In genomic region chr3:51832985-51833384, GRCm38 (mm10) we compare ENCODE assay signal across 12 mouse cellular contexts.
DNase-seq lines count a peak whose midpoint lies in the region; ATAC-seq lines count a peak whose summit lies in the region.
"Had no signal": no experiment of that assay in that cellular context is flagged by ENCODE, and none has a peak within 500 bp of the region (broad histone marks: within the 10 kb centered on the region; RNA-seq: fewer than 3 reads in every experiment).

No protein-coding gene starts in this region.

- no peaks in the 10 kb centered on the region for H3K27me3 ChIP-seq in forebrain, embryonic 11.5 days (ENCODE audit: control insufficient read depth, insufficient read depth, low read length)
- peaks cover 20% of the 10 kb centered on the region for H3K27me3 ChIP-seq in forebrain, embryonic 10.5 days (ENCODE audit: poor library complexity, severe bottlenecking)
- no peaks in the 10 kb centered on the region for H3K27me3 ChIP-seq in neural tube, embryonic 12.5 days (replicated peaks)
- H3K27me3 ChIP-seq in intestine, embryonic 16.5 days (replicated peaks; ENCODE audit: control insufficient read depth, insufficient read depth, low read length), result no peaks in the 10 kb centered on the region

- no peaks in the 10 kb centered on the region; the same call in 1 of the 2 replicates for H3K9me3 ChIP-seq in forebrain, embryonic 11.5 days (ENCODE audit: control insufficient read depth, low read length)
- H3K9me3 ChIP-seq in forebrain, embryonic 10.5 days, result peaks cover 8% of the 10 kb centered on the region; the same call in 1 of the 2 replicates
- no peaks in the 10 kb centered on the region for H3K9me3 ChIP-seq in neural tube, embryonic 12.5 days
- H3K9me3 ChIP-seq in intestine, embryonic 16.5 days (ENCODE audit: control insufficient read depth, low read length), result no peaks in the 10 kb centered on the region

- 0 out of 2 replicates have a peak, but pooled peaks cover 2% of the 10 kb centered on the region for H3K4me1 ChIP-seq in forebrain, embryonic 11.5 days (replicated peaks; ENCODE audit: control insufficient read depth, insufficient read depth, low read length)
- peaks cover 10% of the 10 kb centered on the region for H3K4me1 ChIP-seq in forebrain, embryonic 10.5 days
- H3K4me1 ChIP-seq in neural tube, embryonic 12.5 days, result peaks cover 11% of the 10 kb centered on the region
- H3K4me1 ChIP-seq in intestine, embryonic 16.5 days (ENCODE audit: control insufficient read depth, insufficient read depth, low read length), result peaks cover 9% of the 10 kb centered on the region; the same call in 1 of the 2 replicates

- WGBS in forebrain, embryonic 11.5 days, result 62% methylated on average over 15 of the region's 15 CpGs
- WGBS in forebrain, embryonic 10.5 days, result 80% methylated on average over 15 of the region's 15 CpGs
- WGBS in neural tube, embryonic 12.5 days, result 68% methylated on average over 15 of the region's 15 CpGs
- 30% methylated on average over 15 of the region's 15 CpGs for WGBS in intestine, embryonic 16.5 days

- no peak for DNase-seq in forebrain, embryonic 11.5 days (ENCODE audit: low spot score)
- no peak for DNase-seq in forebrain, embryonic 10.5 days (ENCODE audit: extremely low spot score, low spot score)
- DNase-seq in neural tube, embryonic 10.5 days (ENCODE audit: extremely low spot score, low spot score), result no peak
- no peak for DNase-seq in gastrocnemius, adult 18-20 months (ENCODE audit: low spot score)
- no peak for DNase-seq in frontal cortex, postnatal 10 days (ENCODE audit: low spot score in 2 of 2)
- DNase-seq in spleen, adult 18-20 months, result no peak
- DNase-seq: heart, adult 2 months; heart, postnatal 4 days had no signal

- no peak overlapping the region for H3K27ac ChIP-seq in forebrain, embryonic 11.5 days (ENCODE audit: low read depth, low read length)
- H3K27ac ChIP-seq in forebrain, embryonic 10.5 days, result no peak overlapping the region
- H3K27ac ChIP-seq in neural tube, embryonic 12.5 days, result peak overlapping the region; percentile 27; the same call in 1 of the 2 replicates
- H3K27ac ChIP-seq in intestine, embryonic 16.5 days (ENCODE audit: low read length), result 0 out of 2 replicates have a peak overlapping the region, but pooled peaks have one; percentile 43
- H3K27ac ChIP-seq: heart, adult 2 months; macrophage had no signal

- no peaks in the 10 kb centered on the region for H3K36me3 ChIP-seq in forebrain, embryonic 11.5 days (ENCODE audit: control insufficient read depth, insufficient read depth, low read length)
- H3K36me3 ChIP-seq in forebrain, embryonic 10.5 days (replicated peaks), result peaks cover 11% of the 10 kb centered on the region
- no peaks in the 10 kb centered on the region for H3K36me3 ChIP-seq in neural tube, embryonic 12.5 days
- H3K36me3 ChIP-seq in intestine, embryonic 16.5 days (ENCODE audit: control insufficient read depth, insufficient read depth, low read length), result no peaks in the 10 kb centered on the region

- H3K4me2 ChIP-seq in forebrain, embryonic 11.5 days (ENCODE audit: low read depth, low read length, severe bottlenecking), result no peak overlapping the region
- no peak overlapping the region for H3K4me2 ChIP-seq in neural tube, embryonic 12.5 days (replicated peaks)
- no peak overlapping the region for H3K4me2 ChIP-seq in intestine, embryonic 16.5 days (ENCODE audit: low read depth, low read length)

- no peak overlapping the region for H3K4me3 ChIP-seq in forebrain, embryonic 11.5 days (ENCODE audit: low read depth, low read length)
- H3K4me3 ChIP-seq in forebrain, embryonic 10.5 days, result no peak overlapping the region
- no peak overlapping the region for H3K4me3 ChIP-seq in neural tube, embryonic 12.5 days
- no peak overlapping the region for H3K4me3 ChIP-seq in intestine, embryonic 16.5 days (ENCODE audit: low read length)
- H3K4me3 ChIP-seq: erythroblast, embryonic 14.5 days; heart, adult 2 months had no signal

- 0 out of 2 replicates have a peak, but pooled peaks have one; percentile 33 for ATAC-seq in forebrain, embryonic 11.5 days (replicated peaks; ENCODE audit: low FRiP score)
- no peak for ATAC-seq in neural tube, embryonic 12.5 days (ENCODE audit: low FRiP score, low read depth)
- ATAC-seq in intestine, embryonic 16.5 days, result no peak

- no peak overlapping the region for H3K9ac ChIP-seq in forebrain, embryonic 11.5 days (ENCODE audit: low read length)
- no peak overlapping the region for H3K9ac ChIP-seq in neural tube, embryonic 12.5 days
- no peak overlapping the region for H3K9ac ChIP-seq in intestine, embryonic 16.5 days (ENCODE audit: low read depth, low read length)

Comparison
In these comparisons a context has a peak if more than half of its experiments do, and no peak if none do; other contexts are left out.
1. H3K27ac ChIP-seq: peak in neural tube, embryonic 12.5 days (single experiment) and intestine, embryonic 16.5 days (single experiment); none in forebrain, embryonic 11.5 days (single experiment) and forebrain, embryonic 10.5 days (single experiment).